Mouse (Mus musculus) heart, embryonic 16.5 days (tissue): ENCODE data around the gene Gm10295. TPM values are rescaled to one million over a fixed set of nuclear protein-coding genes. Genes with fewer than 3 reads are reported as not detected.

Source experiments
- ATAC-seq: fragments of 200-750 bp; cut with Nextera tagmentation; replicated peaks from 2 replicates; pipeline ENCODE4 v1.8.0; 2017; ENCODE audit warnings: moderate number of reproducible peaks; ENCODE audit not compliant: insufficient read depth, low FRiP score; ENCODE audit errors: extremely low read depth
- H3K27ac ChIP-seq: fragments of 300-500 bp; sonication (generic); 2 replicates; pipeline ENCODE4 v1.5.1; 2014; ENCODE audit warnings: mild to moderate bottlenecking, low read length, control low read depth, moderate library complexity
- H3K27me3 ChIP-seq: fragments of 300-500 bp; sonication (generic); 2 replicates; pipeline ENCODE4 v1.6.1; 2014; ENCODE audit warnings: low read length, mixed read lengths; ENCODE audit not compliant: control insufficient read depth, insufficient read depth
- H3K36me3 ChIP-seq: fragments of 300-500 bp; sonication (generic); 2 replicates; pipeline ENCODE4 v1.6.1; 2014; ENCODE audit not compliant: control insufficient read depth, insufficient read depth
- H3K4me1 ChIP-seq: fragments of 300-500 bp; sonication (generic); 2 replicates; pipeline ENCODE4 v1.6.1; 2014; ENCODE audit warnings: low read length, mixed read lengths; ENCODE audit not compliant: control insufficient read depth, insufficient read depth
- H3K4me2 ChIP-seq: fragments of 300-500 bp; sonication (generic); 2 replicates; pipeline ENCODE4 v1.6.1; 2014; ENCODE audit warnings: low read depth, mild to moderate bottlenecking, control low read depth, low read length
- H3K4me3 ChIP-seq: fragments of 300-500 bp; sonication (generic); 2 replicates; pipeline ENCODE4 v1.5.1; 2014; ENCODE audit warnings: mild to moderate bottlenecking, control low read depth, low read length
- H3K9ac ChIP-seq: fragments of 300-500 bp; sonication (generic); 2 replicates; pipeline ENCODE4 v1.6.1; 2014; ENCODE audit warnings: low read length, control low read depth
- H3K9me3 ChIP-seq: fragments of 300-500 bp; sonication (generic); replicated peaks from 2 replicates; pipeline ENCODE4 v1.6.1; 2016; ENCODE audit warnings: low read length; ENCODE audit not compliant: control insufficient read depth
- WGBS: fragments of 180-500 bp; shearing (Covaris S2); extraction: QIAGEN DNeasy Blood & Tissue Kit; methylation state at CpG from one replicate; pipeline ENCODE4 v1.1.7; 2014; 5-methylcytosine and 5-hydroxymethylcytosine counted together
- polyA plus RNA-seq: library from polyadenylated mRNA; unstranded; fragments of >200 nt; fragmentation: Nextera tagmentation; extraction: Ambion mirVana; gene quantifications from 2 replicates; pipeline ENCODE4 v1.2.1, GENCODE M21; 2015

Gene Gm10295
- polyA plus RNA-seq, 1 experiment from 2014 or later: not detected

GRCm38 (mm10) chr7:71384921-71385320 lies 33.6 kb upstream of the Gm10295 start:
- Histone ChIP-seq H3K36me3 (no peaks in the 10 kb centered on the region), H3K4me1 (peaks cover 20% of the 10 kb centered on the region), H3K9ac (no peak overlapping the region), H3K27me3 (no peaks in the 10 kb centered on the region), H3K27ac (no peak overlapping the region), H3K4me3 (no peak overlapping the region), H3K9me3 (no peaks in the 10 kb centered on the region), H3K4me2 (no peak overlapping the region)
- ATAC-seq: no peak
- WGBS: 62% methylated on average over 7 of the region's 7 CpGs

- no peaks in the 10 kb centered on the region for H3K36me3 ChIP-seq
- H3K9ac ChIP-seq: 0 out of 2 replicates have a peak overlapping the region, but pooled peaks have one; percentile 25
- WGBS: 37% methylated on average over 20 of the region's 20 CpGs
- no peaks in the 10 kb centered on the region for H3K9me3 ChIP-seq
- peak overlapping the region; percentile 39 for H3K4me2 ChIP-seq
- H3K4me3 ChIP-seq: no peak overlapping the region
- peaks cover 20% of the 10 kb centered on the region for H3K4me1 ChIP-seq
- peak overlapping the region; percentile 74 for H3K27ac ChIP-seq
- ATAC-seq: peak; percentile 41; the same call in 1 of the 2 replicates
- H3K27me3 ChIP-seq: no peaks in the 10 kb centered on the region
Measured at GRCm38 (mm10) chr7:71383341-71384130, 32.3 kb upstream of the Gm10295 start.

- Histone ChIP-seq H3K9me3 (no peaks in the 10 kb centered on the region), H3K36me3 (no peaks in the 10 kb centered on the region), H3K27ac (peak overlapping the region; percentile 53), H3K4me1 (peaks cover 24% of the 10 kb centered on the region), H3K4me3 (no peak overlapping the region), H3K27me3 (no peaks in the 10 kb centered on the region), H3K9ac (no peak overlapping the region; the same call in 1 of the 2 replicates), H3K4me2 (peak overlapping the region; percentile 17; the same call in 1 of the 2 replicates)
- 0 out of 2 replicates have a peak, but pooled peaks have one; percentile 25 for ATAC-seq
- WGBS: 24% methylated on average over 18 of the region's 18 CpGs
Measured at GRCm38 (mm10) chr7:71379826-71380825, 28.8 kb upstream of the Gm10295 start.

- Histone ChIP-seq H3K9me3 (no peaks in the 10 kb centered on the region), H3K27me3 (no peaks in the 10 kb centered on the region), H3K4me3 (no peak overlapping the region), H3K27ac (no peak overlapping the region), H3K9ac (no peak overlapping the region), H3K4me2 (no peak overlapping the region), H3K4me1 (peaks cover 21% of the 10 kb centered on the region), H3K36me3 (no peaks in the 10 kb centered on the region)
- 61% methylated on average over 18 of the region's 18 CpGs for WGBS
- no peak for ATAC-seq
Measured at GRCm38 (mm10) chr7:71378812-71379760, 27.8 kb upstream of the Gm10295 start.

- H3K9me3 ChIP-seq: no peaks in the 10 kb centered on the region
- H3K4me1 ChIP-seq: peaks cover 19% of the 10 kb centered on the region
- H3K4me2 ChIP-seq: no peak overlapping the region
- 58% methylated on average over 6 of the region's 6 CpGs for WGBS
- H3K9ac ChIP-seq: no peak overlapping the region
- no peak for ATAC-seq
- H3K27me3 ChIP-seq: 0 out of 2 replicates have a peak, but pooled peaks cover 2% of the 10 kb centered on the region
- no peak overlapping the region for H3K4me3 ChIP-seq
- H3K27ac ChIP-seq: no peak overlapping the region
- no peaks in the 10 kb centered on the region for H3K36me3 ChIP-seq
Measured at GRCm38 (mm10) chr7:71377983-71378382, 26.7 kb upstream of the Gm10295 start.

- Histone ChIP-seq H3K27me3 (0 out of 2 replicates have a peak, but pooled peaks cover 2% of the 10 kb centered on the region), H3K4me1 (peaks cover 5% of the 10 kb centered on the region; the same call in 1 of the 2 replicates), H3K9ac (no peak overlapping the region), H3K9me3 (no peaks in the 10 kb centered on the region), H3K36me3 (no peaks in the 10 kb centered on the region), H3K4me2 (no peak overlapping the region), H3K27ac (no peak overlapping the region), H3K4me3 (no peak overlapping the region)
- no peak for ATAC-seq
- WGBS: 65% methylated on average over 5 of the region's 5 CpGs
Measured at GRCm38 (mm10) chr7:71374059-71374458, 22.8 kb upstream of the Gm10295 start.

- H3K27me3 ChIP-seq: 0 out of 2 replicates have a peak, but pooled peaks cover 2% of the 10 kb centered on the region
- H3K4me3 ChIP-seq: no peak overlapping the region
- H3K4me1 ChIP-seq: peaks cover 7% of the 10 kb centered on the region; the same call in 1 of the 2 replicates
- no peak overlapping the region for H3K9ac ChIP-seq
- 49% methylated on average over 2 of the region's 2 CpGs for WGBS
- H3K4me2 ChIP-seq: no peak overlapping the region
- no peak for ATAC-seq
- no peak overlapping the region for H3K27ac ChIP-seq
- no peaks in the 10 kb centered on the region for H3K9me3 ChIP-seq
- no peaks in the 10 kb centered on the region for H3K36me3 ChIP-seq
Measured at GRCm38 (mm10) chr7:71371916-71372315, 20.6 kb upstream of the Gm10295 start.

GRCm38 (mm10) chr7:71370746-71371145 lies 19.5 kb upstream of the Gm10295 start:
- H3K4me1 ChIP-seq: peaks cover 7% of the 10 kb centered on the region; the same call in 1 of the 2 replicates
- no peak overlapping the region for H3K9ac ChIP-seq
- peak; percentile 45; the same call in 1 of the 2 replicates for ATAC-seq
- H3K9me3 ChIP-seq: no peaks in the 10 kb centered on the region
- peak overlapping the region; percentile 80 for H3K27ac ChIP-seq
- no peak overlapping the region for H3K4me3 ChIP-seq
- no peak overlapping the region for H3K4me2 ChIP-seq
- 36% methylated on average over 2 of the region's 2 CpGs for WGBS
- H3K36me3 ChIP-seq: no peaks in the 10 kb centered on the region
- 0 out of 2 replicates have a peak, but pooled peaks cover 2% of the 10 kb centered on the region for H3K27me3 ChIP-seq
